Mouse (Mus musculus) lung, adult 2 months (tissue): Measurements from ENCODE around the gene Iqcn.

Source experiments
- CTCF ChIP-seq: fragments of 200-500 bp; IDR thresholded peaks from 2 replicates; pipeline ENCODE4 v1.5.1; 2011; ENCODE audit warnings: mild to moderate bottlenecking, low read length, control low read depth; ENCODE audit not compliant: insufficient read depth
- POLR2A ChIP-seq: fragments of 200-500 bp; IDR thresholded peaks from 2 replicates; pipeline ENCODE4 v1.6.1; 2011; ENCODE audit warnings: low read depth, mild to moderate bottlenecking, control low read depth, low read length, borderline replicate concordance; ENCODE audit errors: extremely low read depth

DNA sequence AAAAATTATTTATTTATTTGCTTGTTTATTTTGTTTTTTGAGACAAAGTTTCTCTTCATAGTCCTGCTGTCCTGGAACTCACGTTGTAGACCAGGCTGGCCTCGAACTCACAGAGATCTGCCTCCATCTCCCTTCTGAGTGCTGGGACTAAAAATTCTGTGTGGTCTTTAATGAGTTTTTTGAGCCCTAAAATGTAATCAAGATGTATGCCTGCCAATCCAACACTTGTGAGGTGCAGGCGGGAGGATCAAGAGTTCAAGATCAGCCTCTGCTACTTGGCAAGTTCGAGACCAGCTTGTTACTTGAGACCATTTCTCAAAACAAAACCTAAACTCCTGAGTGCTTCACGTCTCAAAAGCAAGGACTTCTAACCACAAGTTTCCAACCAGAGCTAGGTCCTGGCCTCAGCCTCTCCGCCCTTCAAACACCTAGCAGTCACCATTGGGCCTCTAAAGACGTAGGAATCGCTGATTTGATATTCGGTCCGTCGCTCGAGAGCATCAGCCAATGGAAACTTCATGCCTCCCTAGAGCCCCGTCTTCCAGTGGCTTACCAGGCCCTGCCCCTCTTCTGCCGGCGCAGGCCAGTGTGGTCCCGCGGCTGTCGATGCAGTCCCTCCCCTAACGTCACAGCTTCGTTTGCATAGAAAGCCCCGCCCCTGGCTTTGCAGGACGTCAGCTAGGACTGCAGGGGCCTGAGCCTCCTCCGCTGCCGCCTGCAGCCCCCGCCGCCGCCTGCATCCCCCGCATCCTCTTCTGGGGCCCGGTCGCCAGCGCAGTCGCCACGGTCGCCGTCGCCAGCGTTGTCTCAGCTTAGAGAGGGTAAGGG, 51.0 kb downstream of the Iqcn start, which contains the start of gene Rab3a:
- TF ChIP-seq CTCF (no peak), POLR2A (peak; percentile 39; the same call in 1 of the 2 replicates)
